Mouse (Mus musculus): Measurements from ENCODE around the gene Bin2. TPM values are rescaled to one million over a fixed set of nuclear protein-coding genes. Genes with fewer than 3 reads are reported as not detected.

The Bin2 gene
- total and polyA plus RNA-seq, 2 experiments from 2014 or later, result 1.2 to 2.7 TPM

GRCm38 (mm10) chr15:100700424-100700823 lies 31.1 kb upstream of the Bin2 start:
- no peaks in the 10 kb centered on the region for H3K36me3 ChIP-seq (ENCODE audit: insufficient read depth, low read length)
- no peak overlapping the region for H3K4me2 ChIP-seq (ENCODE audit: low read depth, low read length, poor library complexity, severe bottlenecking)
- no peak overlapping the region for H3K9ac ChIP-seq (replicated peaks; ENCODE audit: low read length, poor library complexity, severe bottlenecking)
- no peaks in the 10 kb centered on the region for H3K9me3 ChIP-seq (ENCODE audit: low read length)
- H3K4me3 ChIP-seq (ENCODE audit: low read depth, low read length), result no peak overlapping the region
- no peak overlapping the region for H3K27ac ChIP-seq (ENCODE audit: low read depth, low read length)
- H3K27me3 ChIP-seq (ENCODE audit: insufficient read depth, low read length), result 0 out of 2 replicates have a peak, but pooled peaks cover 6% of the 10 kb centered on the region
- H3K4me1 ChIP-seq (ENCODE audit: insufficient read depth, low read length), result no peaks in the 10 kb centered on the region; the same call in 1 of the 2 replicates
- ATAC-seq (ENCODE audit: low FRiP score), result no peak
- DNase-seq (ENCODE audit: low spot score), result no peak
- 85% methylated on average over 5 of the region's 5 CpGs for WGBS
- no peak for TF ChIP-seq CTCF (IDR thresholded peaks at IDR 0.05)

DNA sequence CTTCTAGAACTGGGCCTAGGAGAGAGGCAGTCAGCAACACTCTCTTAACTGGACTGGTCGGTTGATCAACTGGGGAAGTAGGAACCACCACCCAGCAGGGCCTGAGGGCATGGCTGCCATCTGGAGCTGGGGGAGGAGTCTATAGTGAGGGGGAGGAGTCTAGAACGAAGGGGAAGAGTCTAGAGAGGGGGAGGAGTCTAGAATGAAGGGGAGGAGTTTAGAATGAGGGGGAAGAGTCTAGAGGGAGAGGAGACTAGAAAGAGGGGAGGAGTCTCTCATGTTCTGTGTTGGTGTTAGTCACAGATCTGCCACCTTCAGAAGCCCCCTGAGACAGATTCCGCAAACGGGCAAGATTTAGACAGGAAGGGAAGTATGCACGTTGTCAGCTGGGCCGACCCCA lies 30.0 kb upstream of the Bin2 start:
- no peak for TF ChIP-seq CTCF (IDR thresholded peaks at IDR 0.05)
- 70% methylated on average over 6 of the region's 6 CpGs for WGBS
- no peaks in the 10 kb centered on the region for H3K9me3 ChIP-seq (ENCODE audit: low read length)
- no peak overlapping the region for H3K4me3 ChIP-seq (ENCODE audit: low read depth, low read length)
- H3K4me1 ChIP-seq (ENCODE audit: insufficient read depth, low read length), result no peaks in the 10 kb centered on the region; the same call in 1 of the 2 replicates
- no peak overlapping the region for H3K27ac ChIP-seq (ENCODE audit: low read depth, low read length)
- H3K9ac ChIP-seq (replicated peaks; ENCODE audit: low read length, poor library complexity, severe bottlenecking), result no peak overlapping the region
- DNase-seq (ENCODE audit: low spot score), result no peak
- no peaks in the 10 kb centered on the region for H3K36me3 ChIP-seq (ENCODE audit: insufficient read depth, low read length)
- H3K4me2 ChIP-seq (ENCODE audit: low read depth, low read length, poor library complexity, severe bottlenecking), result no peak overlapping the region
- 0 out of 2 replicates have a peak, but pooled peaks cover 3% of the 10 kb centered on the region for H3K27me3 ChIP-seq (ENCODE audit: insufficient read depth, low read length)
- ATAC-seq (ENCODE audit: low FRiP score), result no peak

- H3K27ac ChIP-seq (ENCODE audit: low read depth, low read length), result no peak overlapping the region
- no peaks in the 10 kb centered on the region for H3K9me3 ChIP-seq (ENCODE audit: low read length)
- no peak overlapping the region for H3K9ac ChIP-seq (replicated peaks; ENCODE audit: low read length, poor library complexity, severe bottlenecking)
- DNase-seq (ENCODE audit: low spot score) (no peak), ATAC-seq (ENCODE audit: low FRiP score) (no peak)
- WGBS, result 81% methylated on average over 10 of the region's 10 CpGs
- no peak overlapping the region for H3K4me2 ChIP-seq (ENCODE audit: low read depth, low read length, poor library complexity, severe bottlenecking)
- TF ChIP-seq CTCF (IDR thresholded peaks at IDR 0.05), result no peak
- no peaks in the 10 kb centered on the region for H3K36me3 ChIP-seq (ENCODE audit: insufficient read depth, low read length)
- H3K4me1 ChIP-seq (ENCODE audit: insufficient read depth, low read length), result no peaks in the 10 kb centered on the region
- H3K27me3 ChIP-seq (ENCODE audit: insufficient read depth, low read length), result no peaks in the 10 kb centered on the region
- H3K4me3 ChIP-seq (ENCODE audit: low read depth, low read length), result no peak overlapping the region
These were observed 28.7 kb upstream of the Bin2 start for GRCm38 (mm10) chr15:100698078-100698477.

GRCm38 (mm10) chr15:100694406-100694805 lies 25.1 kb upstream of the Bin2 start:
- no peaks in the 10 kb centered on the region for H3K36me3 ChIP-seq (ENCODE audit: insufficient read depth, low read length)
- ATAC-seq (ENCODE audit: low FRiP score), result no peak
- DNase-seq (ENCODE audit: low spot score), result no peak
- no peaks in the 10 kb centered on the region for H3K4me1 ChIP-seq (ENCODE audit: insufficient read depth, low read length)
- peaks cover 4% of the 10 kb centered on the region for H3K9me3 ChIP-seq (ENCODE audit: low read length)
- H3K4me3 ChIP-seq (ENCODE audit: low read depth, low read length), result no peak overlapping the region
- no peak for TF ChIP-seq CTCF (IDR thresholded peaks at IDR 0.05)
- 88% methylated on average over 9 of the region's 9 CpGs for WGBS
- no peaks in the 10 kb centered on the region for H3K27me3 ChIP-seq (ENCODE audit: insufficient read depth, low read length)
- no peak overlapping the region for H3K9ac ChIP-seq (replicated peaks; ENCODE audit: low read length, poor library complexity, severe bottlenecking)
- no peak overlapping the region for H3K27ac ChIP-seq (ENCODE audit: low read depth, low read length)
- H3K4me2 ChIP-seq (ENCODE audit: low read depth, low read length, poor library complexity, severe bottlenecking), result no peak overlapping the region

GRCm38 (mm10) chr15:100691990-100692389 lies 22.6 kb upstream of the Bin2 start:
- 78% methylated on average over 3 of the region's 3 CpGs for WGBS
- ATAC-seq (ENCODE audit: low FRiP score) (no peak), DNase-seq (ENCODE audit: low spot score) (no peak)
- no peak overlapping the region for H3K4me3 ChIP-seq (ENCODE audit: low read depth, low read length)
- H3K27me3 ChIP-seq (ENCODE audit: insufficient read depth, low read length), result no peaks in the 10 kb centered on the region
- no peaks in the 10 kb centered on the region for H3K4me1 ChIP-seq (ENCODE audit: insufficient read depth, low read length)
- no peak for TF ChIP-seq CTCF (IDR thresholded peaks at IDR 0.05)
- peaks cover 4% of the 10 kb centered on the region for H3K9me3 ChIP-seq (ENCODE audit: low read length)
- no peak overlapping the region for H3K27ac ChIP-seq (ENCODE audit: low read depth, low read length)
- no peak overlapping the region for H3K9ac ChIP-seq (replicated peaks; ENCODE audit: low read length, poor library complexity, severe bottlenecking)
- no peaks in the 10 kb centered on the region for H3K36me3 ChIP-seq (ENCODE audit: insufficient read depth, low read length)
- H3K4me2 ChIP-seq (ENCODE audit: low read depth, low read length, poor library complexity, severe bottlenecking), result no peak overlapping the region

- Histone ChIP-seq H3K4me3 (ENCODE audit: low read depth, low read length) (no peak within 1 kb of the TSS), H3K27me3 (ENCODE audit: insufficient read depth, low read length) (no peaks in the 10 kb centered on the region), H3K9me3 (ENCODE audit: low read length) (peaks cover 4% of the 10 kb centered on the region), H3K4me2 (ENCODE audit: low read depth, low read length, poor library complexity, severe bottlenecking) (no peak within 1 kb of the TSS), H3K9ac (replicated peaks; ENCODE audit: low read length, poor library complexity, severe bottlenecking) (no peak within 1 kb of the TSS), H3K4me1 (ENCODE audit: insufficient read depth, low read length) (no peaks in the 10 kb centered on the region), H3K36me3 (ENCODE audit: insufficient read depth, low read length) (no peaks in the 10 kb centered on the region), H3K27ac (ENCODE audit: low read depth, low read length) (no peak within 1 kb of the TSS)
- ATAC-seq (ENCODE audit: low FRiP score), result no peak
- DNase-seq (ENCODE audit: low spot score), result no peak
- WGBS, result 84% methylated on average over 8 of the region's 8 CpGs
- no peak for TF ChIP-seq CTCF (IDR thresholded peaks at IDR 0.05)
These were observed 18.1 kb upstream of the Bin2 start, which contains the start of gene Cela1 for GRCm38 (mm10) chr15:100687430-100687971. TSS of gene Cela1 (minus strand) at chr15:100687921.
